Mouse (Mus musculus): Measurements from ENCODE around the gene Hyal1.
A peak's percentile ranks its signal among the peaks of the same experiment; 100 is the strongest.

The Hyal1 gene

GRCm38 (mm10) chr9:107617461-107617860, 40.7 kb downstream of the Hyal1 start:
- DNase-seq (ENCODE audit: low spot score) = no peak

GRCm38 (mm10) chr9:107618098-107618497, 41.4 kb downstream of the Hyal1 start:
- no peak for DNase-seq (ENCODE audit: low spot score)

GRCm38 (mm10) chr9:107618778-107619545, 42.2 kb downstream of the Hyal1 start:
- DNase-seq (ENCODE audit: low spot score) = no peak

GRCm38 (mm10) chr9:107619546-107619879, 42.8 kb downstream of the Hyal1 start:
- no peak for DNase-seq (ENCODE audit: low spot score)

- no peak for DNase-seq (ENCODE audit: low spot score)
Measured at GRCm38 (mm10) chr9:107620954-107621353, 44.2 kb downstream of the Hyal1 start.

GRCm38 (mm10) chr9:107624539-107624938, 47.8 kb downstream of the Hyal1 start:
- no peak for DNase-seq (ENCODE audit: low spot score)

- DNase-seq (ENCODE audit: low spot score) = no peak
Measured at GRCm38 (mm10) chr9:107624951-107625350, 48.2 kb downstream of the Hyal1 start.

- DNase-seq (ENCODE audit: low spot score) = no peak
Measured at GRCm38 (mm10) chr9:107625351-107626128, 48.8 kb downstream of the Hyal1 start.

GRCm38 (mm10) chr9:107626158-107626843, 49.6 kb downstream of the Hyal1 start:
- DNase-seq (ENCODE audit: low spot score) = no peak

- peak; percentile 97 for DNase-seq (ENCODE audit: low spot score)
Measured at GRCm38 (mm10) chr9:107626844-107627277, 50.1 kb downstream of the Hyal1 start.

GRCm38 (mm10) chr9:107627387-107628255, 50.9 kb downstream of the Hyal1 start:
- DNase-seq (ENCODE audit: low spot score) = no peak

- DNase-seq (ENCODE audit: low spot score) = no peak
Measured at GRCm38 (mm10) chr9:107628721-107629410, 52.1 kb downstream of the Hyal1 start.

- DNase-seq (ENCODE audit: low spot score) = no peak
Measured at GRCm38 (mm10) chr9:107629411-107629730, 52.6 kb downstream of the Hyal1 start.

GRCm38 (mm10) chr9:107629901-107630425, 53.2 kb downstream of the Hyal1 start:
- peak; percentile 50 for DNase-seq (ENCODE audit: low spot score)

GRCm38 (mm10) chr9:107630576-107630975, 53.8 kb downstream of the Hyal1 start:
- peak; percentile 82 for DNase-seq (ENCODE audit: low spot score)
